Mouse (Mus musculus): ENCODE results near the gene Supt16. TPM values are rescaled to one million over a fixed set of nuclear protein-coding genes. Genes with fewer than 3 reads are reported as not detected.

The Supt16 gene
- polyA plus RNA-seq, 1 experiment from 2014 or later, result 20.0 TPM

GRCm38 (mm10) chr14:52232249-52232648 is 35.0 kb upstream of the Supt16 start:
- Histone ChIP-seq H3K27me3 (ENCODE audit: control insufficient read depth, insufficient read depth, low read length) (no peaks in the 10 kb centered on the region), H3K27ac (replicated peaks) (no peak overlapping the region), H3K4me2 (replicated peaks; ENCODE audit: low read depth) (no peak overlapping the region), H3K9me3 (ENCODE audit: control insufficient read depth, low read length) (no peaks in the 10 kb centered on the region), H3K36me3 (ENCODE audit: control insufficient read depth, insufficient read depth, low read length) (peaks cover 36% of the 10 kb centered on the region), H3K4me3 (ENCODE audit: low read depth, low read length) (no peak overlapping the region), H3K9ac (ENCODE audit: low read length) (no peak overlapping the region), H3K4me1 (replicated peaks; ENCODE audit: control insufficient read depth, insufficient read depth) (no peaks in the 10 kb centered on the region)
- 86% methylated on average over 6 of the region's 6 CpGs for WGBS
- DNase-seq (ENCODE audit: low spot score) (no peak), ATAC-seq (ENCODE audit: low FRiP score, low TSS enrichment) (no peak)
- TF ChIP-seq CTCF (IDR thresholded peaks at IDR 0.05; ENCODE audit: low read depth), result no peak
- no peak for TF ChIP-seq EP300 (optimal IDR thresholded peaks at IDR 0.05)

GRCm38 (mm10) chr14:52225972-52226371 is 28.8 kb upstream of the Supt16 start:
- no peak overlapping the region for H3K9ac ChIP-seq (ENCODE audit: low read length)
- H3K4me2 ChIP-seq (replicated peaks; ENCODE audit: low read depth), result no peak overlapping the region
- H3K4me1 ChIP-seq (replicated peaks; ENCODE audit: control insufficient read depth, insufficient read depth), result no peaks in the 10 kb centered on the region
- no peak overlapping the region for H3K27ac ChIP-seq (replicated peaks)
- no peaks in the 10 kb centered on the region for H3K9me3 ChIP-seq (ENCODE audit: control insufficient read depth, low read length)
- TF ChIP-seq CTCF (IDR thresholded peaks at IDR 0.05; ENCODE audit: low read depth), result no peak
- TF ChIP-seq EP300 (optimal IDR thresholded peaks at IDR 0.05), result no peak
- no peak overlapping the region for H3K4me3 ChIP-seq (ENCODE audit: low read depth, low read length)
- 91% methylated on average over 2 of the region's 2 CpGs for WGBS
- ATAC-seq (ENCODE audit: low FRiP score, low TSS enrichment) (no peak), DNase-seq (ENCODE audit: low spot score) (no peak)
- peaks cover 26% of the 10 kb centered on the region for H3K36me3 ChIP-seq (ENCODE audit: control insufficient read depth, insufficient read depth, low read length)
- no peaks in the 10 kb centered on the region for H3K27me3 ChIP-seq (ENCODE audit: control insufficient read depth, insufficient read depth, low read length)

- Histone ChIP-seq H3K27me3 (ENCODE audit: control insufficient read depth, insufficient read depth, low read length) (no peaks in the 10 kb centered on the region), H3K9ac (ENCODE audit: low read length) (no peak overlapping the region), H3K4me3 (ENCODE audit: low read depth, low read length) (no peak overlapping the region), H3K36me3 (ENCODE audit: control insufficient read depth, insufficient read depth, low read length) (peaks cover 48% of the 10 kb centered on the region), H3K4me2 (replicated peaks; ENCODE audit: low read depth) (no peak overlapping the region), H3K4me1 (replicated peaks; ENCODE audit: control insufficient read depth, insufficient read depth) (no peaks in the 10 kb centered on the region), H3K27ac (replicated peaks) (no peak overlapping the region), H3K9me3 (ENCODE audit: control insufficient read depth, low read length) (no peaks in the 10 kb centered on the region)
- ATAC-seq (ENCODE audit: low FRiP score, low TSS enrichment) (no peak), DNase-seq (ENCODE audit: low spot score) (no peak)
- 75% methylated on average over 5 of the region's 5 CpGs for WGBS
- no peak for TF ChIP-seq CTCF (IDR thresholded peaks at IDR 0.05; ENCODE audit: low read depth)
- TF ChIP-seq EP300 (optimal IDR thresholded peaks at IDR 0.05), result no peak
Measured at GRCm38 (mm10) chr14:52217261-52217660, 20.0 kb upstream of the Supt16 start.

- DNase-seq (ENCODE audit: low spot score) (no peak), ATAC-seq (ENCODE audit: low FRiP score, low TSS enrichment) (no peak)
- Histone ChIP-seq H3K4me2 (replicated peaks; ENCODE audit: low read depth) (no peak overlapping the region), H3K4me1 (replicated peaks; ENCODE audit: control insufficient read depth, insufficient read depth) (0 out of 2 replicates have a peak, but pooled peaks cover 2% of the 10 kb centered on the region), H3K36me3 (ENCODE audit: control insufficient read depth, insufficient read depth, low read length) (peaks cover 17% of the 10 kb centered on the region), H3K27me3 (ENCODE audit: control insufficient read depth, insufficient read depth, low read length) (no peaks in the 10 kb centered on the region), H3K4me3 (ENCODE audit: low read depth, low read length) (no peak overlapping the region), H3K9me3 (ENCODE audit: control insufficient read depth, low read length) (no peaks in the 10 kb centered on the region), H3K27ac (replicated peaks) (no peak overlapping the region), H3K9ac (ENCODE audit: low read length) (no peak overlapping the region)
- WGBS, result 86% methylated on average over 4 of the region's 4 CpGs
- TF ChIP-seq EP300 (optimal IDR thresholded peaks at IDR 0.05) (no peak), CTCF (IDR thresholded peaks at IDR 0.05; ENCODE audit: low read depth) (no peak)
Measured at GRCm38 (mm10) chr14:52199412-52199811, 2.2 kb upstream of the Supt16 start.

- DNase-seq (ENCODE audit: low spot score) (no peak), ATAC-seq (ENCODE audit: low FRiP score, low TSS enrichment) (no peak)
- Histone ChIP-seq H3K9me3 (ENCODE audit: control insufficient read depth, low read length) (no peaks in the 10 kb centered on the region), H3K4me3 (ENCODE audit: low read depth, low read length) (peak overlapping the region; percentile 99; the same call in 1 of the 2 replicates), H3K9ac (ENCODE audit: low read length) (no peak overlapping the region), H3K4me1 (replicated peaks; ENCODE audit: control insufficient read depth, insufficient read depth) (0 out of 2 replicates have a peak, but pooled peaks cover 2% of the 10 kb centered on the region), H3K27me3 (ENCODE audit: control insufficient read depth, insufficient read depth, low read length) (no peaks in the 10 kb centered on the region), H3K4me2 (replicated peaks; ENCODE audit: low read depth) (peak overlapping the region; percentile 90), H3K36me3 (ENCODE audit: control insufficient read depth, insufficient read depth, low read length) (peaks cover 10% of the 10 kb centered on the region; the same call in 1 of the 2 replicates), H3K27ac (replicated peaks) (no peak overlapping the region)
- WGBS, result 9% methylated on average over 3 of the region's 3 CpGs
- TF ChIP-seq EP300 (optimal IDR thresholded peaks at IDR 0.05) (no peak), CTCF (IDR thresholded peaks at IDR 0.05; ENCODE audit: low read depth) (no peak)
Measured at GRCm38 (mm10) chr14:52198141-52198540, 925 bp upstream of the Supt16 start.

GRCm38 (mm10) chr14:52196230-52197155 is 723 bp downstream of the Supt16 start:
- Histone ChIP-seq H3K4me3 (ENCODE audit: low read depth, low read length) (peak overlapping the region; percentile 99), H3K36me3 (ENCODE audit: control insufficient read depth, insufficient read depth, low read length) (peaks cover 5% of the 10 kb centered on the region; the same call in 1 of the 2 replicates), H3K4me1 (replicated peaks; ENCODE audit: control insufficient read depth, insufficient read depth) (0 out of 2 replicates have a peak, but pooled peaks cover 2% of the 10 kb centered on the region), H3K27me3 (ENCODE audit: control insufficient read depth, insufficient read depth, low read length) (no peaks in the 10 kb centered on the region), H3K27ac (replicated peaks) (peak overlapping the region; percentile 99), H3K9ac (ENCODE audit: low read length) (peak overlapping the region; percentile 98), H3K9me3 (ENCODE audit: control insufficient read depth, low read length) (no peaks in the 10 kb centered on the region), H3K4me2 (replicated peaks; ENCODE audit: low read depth) (peak overlapping the region; percentile 90)
- peak; percentile 18 for ATAC-seq (ENCODE audit: low FRiP score, low TSS enrichment)
- TF ChIP-seq EP300 (optimal IDR thresholded peaks at IDR 0.05) (no peak), CTCF (IDR thresholded peaks at IDR 0.05; ENCODE audit: low read depth) (no peak)
- DNase-seq (ENCODE audit: low spot score), result no peak
- under 1% methylated on average over 59 of the region's 59 CpGs for WGBS
